Mouse (Mus musculus): Measurements from ENCODE around the gene Pkp1. TPM values are rescaled to one million over a fixed set of nuclear protein-coding genes. Genes with fewer than 3 reads are reported as not detected.

Pkp1 gene
- total RNA-seq, 2 experiments from 2014 or later: not detected

DNA sequence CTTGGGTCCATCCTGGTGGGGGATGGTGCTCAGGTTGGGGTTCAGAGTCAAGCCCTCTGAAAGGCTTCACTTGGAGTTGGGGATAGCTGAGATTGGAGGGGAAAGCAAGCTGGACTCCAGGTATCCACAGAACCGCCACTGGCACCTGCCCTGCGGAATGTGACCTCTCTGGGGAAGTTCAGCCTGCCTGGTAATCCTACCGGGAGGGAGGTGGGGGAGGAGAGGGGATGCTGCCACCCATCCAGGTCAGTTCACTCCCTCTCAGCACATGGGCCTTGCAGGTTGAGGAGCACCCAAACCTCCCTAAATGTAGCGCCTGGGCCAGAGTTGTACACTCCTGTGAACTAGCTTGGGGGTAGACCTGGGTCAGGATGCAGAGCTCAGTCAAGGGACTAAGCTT, 62.9 kb downstream of the Pkp1 start:
- no peak for DNase-seq

DNA sequence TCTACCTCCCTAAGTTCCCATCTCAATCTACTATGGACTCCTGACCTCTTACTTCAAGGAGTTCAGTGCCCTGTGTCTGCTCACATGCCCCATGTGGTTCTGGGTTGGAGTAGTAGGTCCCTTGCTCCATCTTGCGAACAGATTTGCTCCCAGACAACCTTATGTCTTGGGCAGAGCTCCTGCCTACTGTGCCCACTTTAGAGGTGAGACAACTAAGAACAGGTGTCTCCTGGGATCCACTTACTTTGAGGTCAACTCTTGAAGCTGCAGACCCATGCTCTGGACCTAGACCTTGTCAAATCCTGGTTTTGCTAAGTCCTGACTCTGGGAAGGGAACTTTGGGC, 63.7 kb downstream of the Pkp1 start:
- no peak for DNase-seq

DNA sequence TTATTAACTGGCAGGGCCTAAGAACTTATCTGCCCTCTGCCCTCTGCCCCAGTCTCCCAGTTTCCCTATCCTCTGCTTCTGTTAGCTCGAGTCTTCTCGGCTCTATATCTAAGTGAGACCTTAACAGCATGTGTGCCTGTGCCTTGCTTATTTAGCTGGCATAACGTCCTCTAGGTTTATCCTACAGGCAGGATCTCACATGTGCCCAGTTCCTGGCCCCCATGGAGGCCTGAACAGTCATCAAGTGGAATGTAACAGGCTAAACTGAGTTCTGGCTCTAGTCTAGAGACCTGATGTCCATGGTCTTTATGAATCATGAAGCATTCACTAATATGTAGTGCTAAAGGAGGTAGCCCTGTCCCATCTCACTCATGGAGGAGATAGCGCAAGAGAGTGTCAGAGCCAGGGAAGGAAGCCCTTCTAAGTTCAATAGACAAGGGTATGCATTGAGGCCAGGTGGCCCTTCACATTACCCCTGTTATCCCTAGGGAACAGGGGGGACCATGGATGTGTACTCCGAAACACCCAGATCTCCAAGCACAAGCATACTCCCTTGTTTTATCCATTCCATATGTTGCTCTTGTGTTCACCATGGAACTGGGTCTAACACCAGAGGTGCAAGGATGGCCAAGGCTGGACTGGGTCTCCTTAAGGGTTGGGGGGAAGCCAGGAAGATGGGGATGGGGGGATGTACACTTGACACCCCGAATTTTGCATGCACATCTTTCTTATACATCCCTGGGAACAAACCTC, 64.2 kb downstream of the Pkp1 start:
- DNase-seq: no peak

DNA sequence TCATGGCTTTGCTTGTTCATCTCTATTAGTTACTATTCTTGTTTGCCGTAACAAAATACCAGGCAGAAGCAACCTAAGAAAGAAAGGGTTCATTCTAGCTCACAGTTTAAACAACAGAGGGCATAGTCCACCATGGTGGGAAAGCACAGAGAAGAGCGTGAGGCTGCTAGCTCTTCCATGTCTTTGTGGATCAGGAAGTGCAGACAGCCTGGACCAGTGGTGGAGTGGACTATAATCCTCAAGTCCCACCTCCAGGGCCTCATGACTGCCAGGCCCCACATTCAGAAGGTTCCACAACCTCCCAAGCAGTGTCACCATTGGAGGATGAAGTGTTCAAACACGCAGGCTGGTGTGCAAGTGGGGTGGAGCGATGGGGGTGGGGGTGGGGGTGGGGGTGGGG, 65.8 kb downstream of the Pkp1 start:
- no peak for DNase-seq

DNA sequence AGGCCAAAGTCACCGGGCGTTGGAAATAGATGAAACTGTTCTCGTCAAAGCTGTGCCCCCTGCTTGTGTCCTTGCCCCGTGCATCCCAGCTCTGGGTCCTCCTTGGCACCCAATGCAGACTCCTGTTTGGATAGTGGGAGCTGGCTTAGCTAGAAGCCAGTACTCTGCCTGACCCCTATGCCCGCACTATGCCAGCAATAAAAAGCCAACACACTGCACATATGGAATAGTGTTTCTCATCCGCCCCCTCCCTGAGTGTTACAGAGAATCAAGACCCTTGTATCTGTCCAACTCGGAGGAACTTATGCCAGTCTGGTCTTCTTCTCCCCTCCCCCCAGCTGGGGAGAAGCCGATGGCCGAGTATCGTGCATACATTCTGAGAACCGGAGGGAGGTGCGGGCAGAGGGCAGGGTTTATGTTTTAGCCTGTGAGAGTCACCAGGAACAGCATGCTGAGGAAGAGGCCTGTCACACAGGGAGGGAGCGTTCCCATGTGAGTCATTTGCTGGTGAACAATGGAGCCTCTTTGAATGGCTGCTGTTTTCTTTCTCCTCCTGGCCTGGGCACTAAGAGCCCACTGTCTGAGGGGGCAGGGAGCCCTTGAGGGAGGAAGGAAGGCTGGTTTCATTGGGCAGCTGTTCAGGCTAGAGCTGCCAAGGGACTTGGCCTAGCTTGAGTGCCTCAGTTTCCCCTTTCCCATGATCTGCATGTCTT, 66.8 kb downstream of the Pkp1 start:
- DNase-seq: peak in 1 of 2 experiments; percentile 21

DNA sequence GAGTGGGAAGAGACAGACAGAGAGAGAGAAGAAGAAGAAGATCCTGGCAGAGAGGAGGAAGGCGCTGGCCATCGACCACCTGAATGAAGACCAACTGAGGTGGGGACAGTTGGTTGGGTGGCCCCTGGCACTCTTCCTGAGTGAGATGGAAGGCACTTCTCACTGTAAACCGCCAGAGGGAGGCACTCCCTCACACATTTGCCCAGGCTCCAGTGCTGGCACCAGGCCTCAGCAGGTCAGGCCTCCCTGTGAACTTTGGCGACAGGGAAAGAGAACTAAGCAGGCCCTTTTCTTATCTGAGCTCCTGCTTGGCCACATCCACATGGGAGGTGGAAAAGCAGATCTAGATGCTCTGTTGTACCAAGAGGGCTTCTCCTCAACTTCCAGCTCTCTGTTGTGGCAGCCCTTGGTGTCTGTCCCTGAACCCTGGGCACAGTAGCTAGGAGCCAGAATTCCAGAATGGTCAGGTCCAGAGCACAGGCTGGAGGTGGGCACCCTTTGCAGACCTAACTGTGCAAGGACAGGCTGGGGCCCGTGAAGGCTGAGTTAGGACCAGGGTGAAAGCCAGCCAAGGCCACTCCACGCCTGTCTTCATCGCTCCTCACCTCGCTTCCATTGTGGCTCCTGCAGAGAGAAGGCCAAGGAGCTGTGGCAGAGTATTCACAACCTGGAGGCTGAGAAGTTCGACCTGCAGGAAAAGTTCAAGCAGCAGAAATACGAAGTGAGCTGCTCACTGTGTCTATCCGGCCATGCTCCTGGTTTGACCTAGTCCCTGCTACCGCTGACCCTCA, 68.1 kb downstream of the Pkp1 start:
- peak in 1 of 2 experiments; percentile 38 for DNase-seq

DNA sequence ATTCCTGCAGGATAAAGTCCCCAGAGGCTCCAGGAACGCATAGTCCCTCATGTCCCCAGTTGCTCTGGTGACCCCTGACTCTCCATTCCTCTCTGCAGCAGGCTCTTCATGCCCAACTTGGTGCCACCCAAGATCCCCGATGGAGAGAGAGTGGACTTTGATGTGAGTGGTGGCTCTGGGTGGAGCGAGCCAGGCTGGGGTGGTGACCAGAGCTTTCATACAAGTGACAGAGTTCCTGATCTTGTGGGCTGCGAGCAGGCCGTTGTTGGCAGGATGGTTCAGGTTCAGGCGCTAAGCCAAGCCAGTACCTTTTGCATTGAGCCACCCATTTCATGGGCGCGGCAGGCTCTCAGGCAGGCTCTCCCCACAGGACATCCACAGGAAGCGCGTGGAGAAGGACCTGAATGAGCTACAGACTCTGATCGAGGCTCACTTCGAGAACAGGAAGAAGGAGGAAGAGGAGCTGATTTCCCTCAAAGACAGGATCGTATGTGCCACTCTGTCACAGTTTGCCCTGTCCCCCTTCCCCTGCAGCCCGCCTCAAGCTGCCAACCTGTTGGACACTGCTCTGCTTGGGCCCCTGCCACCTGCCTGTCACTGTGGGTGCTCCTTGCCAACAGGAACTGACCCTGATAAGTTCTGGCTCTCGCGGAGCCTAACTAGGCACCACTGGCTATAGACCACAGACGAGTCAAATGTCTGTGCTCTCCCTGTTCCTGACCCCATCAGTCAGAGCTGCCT, 71.2 kb downstream of the Pkp1 start:
- DNase-seq: no peak

DNA sequence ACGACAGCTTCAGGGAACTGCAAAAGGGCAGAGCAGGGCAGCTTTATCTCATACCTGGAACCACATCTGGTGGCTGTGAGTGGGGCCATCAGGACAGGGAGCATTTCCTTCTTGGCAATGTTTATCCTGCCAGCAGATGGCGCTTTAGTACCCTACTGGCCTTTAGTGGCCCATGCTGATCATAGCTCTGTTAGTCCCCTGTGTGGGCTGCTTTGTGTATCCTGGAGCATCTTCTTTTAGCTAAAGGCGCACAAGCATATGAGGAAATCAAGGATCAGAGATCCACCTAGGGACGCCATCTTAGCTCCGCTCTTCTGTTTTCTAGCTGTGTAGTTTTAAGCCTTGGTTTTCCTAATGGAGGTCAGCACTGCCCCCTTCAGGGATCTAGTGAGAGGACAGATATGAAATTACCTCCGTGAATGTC, 71.9 kb downstream of the Pkp1 start:
- no peak for DNase-seq

DNA sequence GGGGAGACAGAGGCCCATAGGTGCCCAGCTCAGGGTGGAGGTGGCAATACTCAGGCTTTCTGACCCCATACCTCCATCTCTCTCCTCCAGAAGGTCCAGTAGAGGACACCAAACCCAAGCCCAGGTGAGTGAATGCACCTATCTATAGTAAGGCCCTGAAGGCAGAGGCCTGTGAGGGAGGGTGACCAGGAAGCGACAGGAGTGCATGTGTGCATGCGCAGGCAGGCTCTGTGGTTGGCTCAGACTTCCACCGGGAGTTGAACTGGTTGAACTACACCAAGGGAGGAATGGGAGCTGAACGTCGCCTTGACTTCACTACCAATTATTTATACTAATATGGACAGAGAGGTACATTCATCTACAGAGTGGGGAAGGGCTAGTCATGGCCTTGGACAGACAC, 72.4 kb downstream of the Pkp1 start:
- no peak for DNase-seq

DNA sequence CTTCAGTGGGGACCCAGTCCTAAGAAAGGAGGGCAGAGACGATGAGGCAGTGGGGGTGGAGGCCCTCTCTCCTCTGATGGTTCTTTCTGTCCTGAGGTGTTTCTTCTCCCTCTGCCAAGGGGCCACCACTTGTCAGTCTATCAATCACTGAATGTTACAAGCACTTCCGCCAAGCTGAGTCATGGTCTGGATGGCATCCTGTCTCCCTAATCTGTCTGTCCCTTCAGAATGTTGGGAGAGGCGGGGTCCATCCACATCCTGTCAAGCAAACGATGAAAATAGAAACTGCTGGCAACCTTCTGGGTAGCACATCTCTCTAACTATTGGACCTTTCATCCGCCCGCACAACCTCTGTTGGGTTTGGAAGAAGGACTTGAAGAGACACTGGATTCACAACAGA, 74.5 kb downstream of the Pkp1 start:
- DNase-seq: no peak

DNA sequence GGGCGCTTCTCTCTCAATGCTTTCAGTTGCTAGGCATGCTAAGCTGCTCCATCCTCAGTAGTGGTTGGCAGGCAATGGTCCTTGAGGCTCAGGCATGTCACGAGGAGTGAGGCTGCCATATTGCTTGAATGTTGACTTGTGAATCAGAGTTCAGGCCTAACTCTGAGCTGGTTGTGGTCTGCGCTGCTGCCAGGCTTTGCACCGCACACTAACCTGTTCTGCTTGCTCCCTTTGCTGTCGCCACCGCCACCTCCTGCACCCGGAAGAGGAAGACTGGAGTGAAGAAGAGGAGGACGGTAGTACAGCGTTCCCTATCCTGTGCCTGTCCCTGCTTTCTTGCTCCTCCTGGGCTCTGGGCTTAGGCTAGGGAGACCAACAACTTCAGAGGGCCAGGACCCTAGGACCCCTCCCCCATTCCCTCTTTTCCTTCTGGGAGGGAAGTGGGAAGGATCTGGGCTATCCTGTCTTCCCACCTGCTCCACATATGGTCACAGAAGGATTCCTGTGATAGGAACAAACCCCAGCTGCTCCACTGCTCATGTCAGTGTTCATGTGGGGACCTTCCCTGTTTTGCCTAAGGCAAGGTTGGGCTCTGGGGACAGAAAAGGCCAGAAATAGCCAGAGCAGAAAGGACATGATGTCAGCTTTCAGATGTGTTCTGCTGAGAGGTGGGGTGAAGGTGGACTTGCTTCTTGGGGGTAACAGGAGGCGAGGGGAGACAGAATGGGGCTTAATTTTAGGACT, 75.3 kb downstream of the Pkp1 start:
- no peak for DNase-seq

DNA sequence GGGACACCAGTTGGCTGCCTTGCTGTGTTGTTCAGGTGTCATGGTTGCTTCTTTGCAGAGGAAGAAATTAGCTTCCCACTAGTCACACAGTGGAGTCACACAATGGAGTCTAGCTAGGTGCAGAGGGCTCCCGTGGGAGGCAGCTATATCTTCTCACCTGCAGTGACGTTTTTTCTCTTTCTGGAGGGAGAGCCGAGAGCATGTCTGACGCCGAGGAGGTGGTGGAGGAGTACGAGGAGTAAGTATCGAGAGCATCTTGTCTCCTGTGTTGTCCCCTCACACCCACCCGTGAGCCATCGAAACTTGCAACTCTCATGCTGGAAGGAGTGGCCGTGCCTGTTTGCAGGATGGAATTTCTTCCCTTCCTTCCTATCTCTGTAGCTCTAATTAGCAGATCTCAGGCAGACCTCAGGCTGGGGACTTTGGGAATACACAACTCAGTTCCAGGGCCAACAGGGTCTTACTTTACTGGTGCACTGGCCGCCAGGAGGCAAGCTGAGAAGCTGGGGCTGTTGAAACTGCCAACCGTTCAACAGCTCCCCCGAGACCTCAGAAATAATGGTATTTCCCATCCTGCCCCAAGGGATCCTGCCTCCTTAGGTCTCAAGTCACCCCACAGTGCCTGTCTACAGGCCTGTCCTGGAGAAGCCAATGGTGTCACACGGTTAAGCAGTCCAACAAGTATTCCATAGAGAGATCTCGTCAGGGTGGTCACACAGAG, 78.2 kb downstream of the Pkp1 start:
- DNase-seq: no peak

DNA sequence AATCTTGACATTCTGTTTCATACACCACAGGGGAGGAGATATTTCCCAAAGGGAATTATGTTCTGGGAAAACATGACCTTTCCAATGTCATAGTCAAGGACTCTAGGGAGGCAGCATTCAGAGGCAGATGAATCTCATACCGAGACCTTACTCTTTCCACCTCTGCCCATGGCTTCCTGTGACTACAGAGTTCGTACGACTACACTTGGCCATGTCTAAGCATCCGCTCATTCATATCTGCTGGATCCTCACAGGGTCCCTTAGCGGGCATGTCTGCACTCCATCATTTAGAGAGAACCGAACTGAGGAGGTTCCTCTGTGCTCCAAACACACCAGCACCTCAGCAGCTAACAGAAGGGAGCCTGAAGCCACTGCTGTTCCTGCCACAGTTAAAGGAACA, 79.9 kb downstream of the Pkp1 start:
- DNase-seq: no peak

DNA sequence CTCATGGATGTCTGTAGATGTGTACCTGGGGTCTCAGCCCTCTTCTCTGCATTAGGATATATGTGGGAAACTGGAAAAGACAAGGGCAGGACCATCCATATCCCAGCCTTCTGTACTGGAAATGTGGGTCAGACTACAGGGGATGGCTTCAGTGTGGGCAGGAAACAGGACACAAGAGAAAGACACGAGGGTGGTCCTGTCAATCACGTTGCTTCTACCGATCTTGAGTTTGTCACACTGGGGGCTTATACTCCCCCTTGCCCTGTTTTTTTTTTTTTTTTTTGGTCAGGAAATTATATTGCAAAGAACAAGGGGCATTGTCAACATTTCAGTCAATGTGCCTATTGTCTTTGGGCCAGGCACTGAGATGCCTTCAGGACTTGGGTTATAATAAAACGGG, 80.4 kb downstream of the Pkp1 start:
- no peak for DNase-seq

DNA sequence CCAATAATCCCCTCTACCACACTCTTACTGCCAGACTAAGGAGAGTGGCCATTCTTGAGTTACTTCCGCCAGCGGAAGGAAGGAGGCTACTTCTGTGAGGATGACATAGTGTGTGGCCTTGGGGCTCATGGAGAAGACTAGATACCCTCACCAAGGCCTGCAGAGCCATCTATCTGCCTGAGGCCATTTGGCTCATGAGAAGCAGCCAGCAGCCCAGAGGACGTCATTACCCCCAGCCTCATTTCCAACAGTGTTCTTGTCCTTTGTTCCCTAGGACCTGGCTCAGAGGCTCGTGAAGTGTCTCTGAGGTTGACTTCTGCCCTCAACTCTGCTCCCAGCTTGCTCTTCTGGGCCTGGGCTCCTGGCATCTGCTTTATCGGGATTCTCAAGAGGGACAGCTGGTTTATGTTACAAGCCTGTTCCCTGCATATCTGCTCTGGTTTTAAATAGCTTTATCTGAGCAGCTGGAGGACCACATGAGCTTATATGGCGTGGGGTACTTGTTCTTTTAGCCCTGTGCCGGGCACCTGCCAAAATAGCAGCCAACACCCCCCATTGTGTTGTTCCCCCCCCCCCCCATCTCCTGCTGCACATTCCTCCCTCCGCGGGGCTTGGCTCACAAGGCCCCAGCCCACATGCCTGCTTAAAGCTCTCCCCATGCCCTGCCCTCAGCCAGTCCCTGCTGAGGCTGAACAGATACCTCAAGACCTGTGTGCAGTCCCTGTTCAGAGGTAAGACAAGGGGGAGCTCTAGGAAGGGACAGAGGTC, 83.1 kb downstream of the Pkp1 start, which contains the start of gene Tnnt2:
Gene Tnnt2 (plus strand): TSS at position 639 of the 768 bp plus-strand sequence.
- no peak for DNase-seq

DNA sequence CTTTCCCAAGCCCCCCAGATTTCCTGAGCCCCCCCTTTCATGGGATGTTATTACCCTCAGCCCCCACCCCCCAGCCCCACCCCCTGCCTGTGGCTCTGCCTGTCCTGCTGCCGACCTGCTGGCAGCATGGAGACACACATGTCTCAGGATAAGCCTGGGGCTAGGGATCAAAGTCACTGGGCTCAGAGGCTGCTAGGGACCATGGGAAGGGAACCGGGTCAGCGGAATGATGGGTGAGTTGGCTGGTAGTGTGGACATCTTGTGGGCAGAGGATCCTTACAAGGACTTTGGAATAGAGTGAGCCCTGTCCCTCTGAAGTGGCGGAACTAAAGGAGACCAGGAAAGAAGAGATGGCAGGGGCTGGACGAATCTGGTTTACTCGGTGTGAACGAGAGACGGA, 84.0 kb downstream of the Pkp1 start:
- DNase-seq: no peak

DNA sequence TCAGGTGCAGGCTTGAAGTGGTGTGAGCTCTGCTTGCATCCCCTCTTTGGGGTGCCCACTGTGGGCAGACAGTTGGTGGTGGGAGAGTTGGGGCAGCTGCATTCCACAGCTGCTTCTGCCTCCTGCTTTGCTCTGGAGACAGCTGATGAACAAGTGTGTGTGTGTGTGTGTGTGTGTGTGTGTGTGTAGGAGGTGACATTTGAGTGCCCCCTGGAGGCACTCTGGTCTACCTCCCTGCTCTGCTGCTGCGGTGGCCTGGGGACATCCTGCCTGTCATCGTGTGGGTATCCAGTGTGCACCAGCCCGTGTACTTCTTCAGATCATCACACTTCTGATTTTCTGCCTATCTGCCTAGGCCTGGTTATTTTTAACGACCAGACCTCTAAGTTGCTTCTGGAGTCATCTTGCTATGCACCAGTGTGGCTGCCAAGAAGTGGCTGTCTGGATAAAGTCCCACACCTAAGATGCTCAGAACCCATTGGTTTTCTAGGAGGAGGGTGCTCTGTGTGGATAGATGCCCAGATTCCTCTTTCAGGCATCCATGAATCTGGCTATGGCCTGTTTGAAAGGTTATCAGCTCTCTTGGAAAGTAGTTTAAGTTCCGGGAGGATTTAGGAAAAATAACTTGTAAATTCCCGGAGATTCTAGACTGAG, 84.7 kb downstream of the Pkp1 start:
- no peak for DNase-seq

DNA sequence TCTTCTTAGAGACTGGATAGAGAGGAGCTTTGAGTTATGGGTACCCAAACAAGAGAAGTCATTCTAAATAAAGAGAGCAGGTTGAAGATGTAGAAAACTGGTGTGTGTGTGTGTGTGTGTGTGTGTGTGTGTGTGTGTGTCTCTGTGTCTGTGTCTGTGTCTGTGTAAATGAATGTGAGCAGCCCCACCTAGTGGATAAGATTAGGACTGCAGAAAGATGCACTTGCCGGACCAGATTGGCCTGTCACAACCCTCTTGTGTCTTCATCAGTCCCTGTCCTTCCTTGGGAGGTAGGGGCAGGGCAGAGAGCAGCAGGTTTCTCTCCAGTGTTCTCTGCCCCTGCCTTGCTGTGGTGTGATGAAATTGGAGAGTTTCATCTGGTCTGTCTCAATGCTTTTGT, 90.1 kb downstream of the Pkp1 start:
- DNase-seq: no peak

DNA sequence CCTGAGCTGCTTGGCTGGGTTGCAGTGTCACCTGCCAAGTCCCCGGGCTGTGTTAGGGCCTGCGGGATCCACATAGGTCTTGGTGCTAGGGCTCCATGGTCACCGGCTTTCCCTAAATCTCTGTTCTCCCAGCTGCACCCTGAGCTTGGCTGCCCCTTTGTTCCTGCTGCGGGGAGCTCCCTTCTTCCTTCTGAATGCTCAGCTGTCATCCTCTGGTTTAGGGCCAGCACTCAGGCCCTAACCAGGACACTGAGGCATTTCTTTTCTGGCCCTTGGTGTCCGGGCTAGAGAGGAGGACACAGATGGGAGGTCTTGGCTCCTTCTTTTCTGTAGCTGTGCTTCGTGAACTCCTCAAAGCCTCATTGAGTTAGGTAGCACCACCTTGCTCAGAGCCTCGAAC, 97.2 kb downstream of the Pkp1 start:
- no peak for DNase-seq
